Mouse (Mus musculus): ENCODE data around the gene Kank2. TPM values are rescaled to one million over a fixed set of nuclear protein-coding genes. Genes with fewer than 3 reads are reported as not detected.

The Kank2 gene
- 1 to 10 TPM; 8.4 to 9.1 TPM for total RNA-seq (2021)
- long read RNA-seq, experiment 1, full-length matches to known transcripts: 1 of 7 reads
- long read RNA-seq, experiment 1, partial matches to known transcripts: 2 of 7 reads
- long read RNA-seq, experiment 1, other reads (novel, unspliced or antisense): 4 of 7 reads
- long read RNA-seq, experiment 2, full-length matches to known transcripts: 1 of 2 reads
- long read RNA-seq, experiment 2, partial matches to known transcripts: 1 of 2 reads
- long read RNA-seq, experiment 2, other reads (novel, unspliced or antisense): 0 of 2 reads

DNA sequence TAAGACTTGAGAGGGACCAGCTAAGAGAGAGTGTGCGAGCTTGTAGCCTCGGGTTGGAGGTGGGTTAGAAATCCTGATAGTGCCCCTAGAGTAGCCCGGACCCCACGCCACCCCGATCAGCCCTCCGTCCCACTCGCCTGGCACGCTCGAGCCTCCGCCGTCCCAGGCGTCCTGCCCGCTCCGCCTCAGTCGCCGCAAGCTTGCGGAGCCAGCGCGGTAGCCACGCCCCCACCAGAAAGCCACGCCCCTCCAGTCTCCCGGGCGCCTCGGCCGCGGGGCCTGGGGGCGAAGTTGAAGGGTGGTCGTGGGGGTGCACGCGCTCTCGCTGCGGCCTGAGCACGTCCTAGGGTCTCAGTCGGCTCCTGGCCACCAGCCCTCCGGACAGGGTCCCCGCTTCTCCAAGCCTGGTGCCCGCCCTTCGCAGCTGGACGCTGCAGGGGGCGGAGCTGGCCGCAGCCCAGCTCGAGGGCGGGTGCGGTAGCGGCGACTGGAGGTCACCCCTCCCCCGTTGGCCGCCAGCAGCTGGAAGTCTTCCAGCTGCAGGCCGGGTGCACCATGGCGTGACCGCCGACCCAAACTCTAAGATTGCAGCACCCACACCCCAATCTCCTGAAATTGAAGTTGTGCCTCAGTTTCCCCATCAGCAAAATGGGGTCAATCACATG is at the start of gene Kank2:
Gene Kank2 (minus strand): TSS at position 400 of the 665 bp plus-strand sequence.
- DNase-seq (ENCODE audit: low spot score in 2 of 2): peak; percentile 56 to 63

- DNase-seq (ENCODE audit: low spot score in 2 of 2): no peak
Measured at GRCm38 (mm10) chr9:21847926-21848325, 49.4 kb upstream of the Kank2 start.

DNA sequence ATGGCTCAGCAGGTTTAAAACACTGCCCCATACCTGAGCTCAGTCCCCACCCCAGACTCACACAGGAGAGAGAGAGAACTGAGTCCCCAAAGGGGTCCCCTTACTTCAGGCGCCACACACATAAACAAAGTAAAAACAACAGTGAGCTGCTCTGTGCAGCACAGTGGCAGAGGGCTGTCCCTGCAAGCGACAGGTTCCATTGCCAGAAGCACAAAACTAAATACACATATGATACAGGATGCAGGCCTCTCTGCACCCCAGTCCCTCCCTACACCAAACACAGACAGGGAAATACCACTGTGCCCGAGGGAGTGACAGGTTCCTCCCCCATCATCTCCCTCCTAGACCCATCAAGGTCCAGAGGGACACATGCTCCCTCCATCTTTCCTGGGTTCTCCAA is 48.9 kb upstream of the Kank2 start:
- no peak for DNase-seq (ENCODE audit: low spot score in 2 of 2)

DNA sequence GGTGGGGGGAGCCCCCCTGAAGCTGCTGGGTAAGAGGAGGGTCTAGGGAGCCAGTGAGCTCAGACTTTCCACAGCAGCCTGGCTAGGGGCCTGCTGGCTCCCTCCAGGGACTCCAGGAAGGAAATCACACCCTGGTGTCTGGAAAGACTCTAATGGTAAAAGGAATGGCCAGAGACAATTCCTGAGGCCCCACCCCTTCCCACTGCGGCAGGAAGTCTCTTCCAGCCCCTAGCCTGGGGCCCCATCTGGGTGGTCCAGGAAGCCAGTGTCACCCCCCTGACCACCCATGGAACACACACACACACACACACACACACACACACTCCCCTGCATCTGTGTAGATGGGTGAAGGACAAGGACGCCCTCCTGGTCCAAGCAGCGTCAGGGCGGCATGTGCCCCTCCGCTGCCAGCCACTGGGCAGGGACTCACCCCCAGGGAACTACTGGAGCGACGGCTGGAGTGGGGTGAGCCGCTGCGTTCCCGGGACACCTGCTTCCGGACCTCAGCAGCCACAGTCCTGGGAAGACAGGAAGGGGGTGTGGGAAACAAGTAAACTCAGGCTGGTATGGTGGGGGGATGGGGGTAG is 48.3 kb upstream of the Kank2 start:
- DNase-seq (ENCODE audit: low spot score in 2 of 2): no peak

DNA sequence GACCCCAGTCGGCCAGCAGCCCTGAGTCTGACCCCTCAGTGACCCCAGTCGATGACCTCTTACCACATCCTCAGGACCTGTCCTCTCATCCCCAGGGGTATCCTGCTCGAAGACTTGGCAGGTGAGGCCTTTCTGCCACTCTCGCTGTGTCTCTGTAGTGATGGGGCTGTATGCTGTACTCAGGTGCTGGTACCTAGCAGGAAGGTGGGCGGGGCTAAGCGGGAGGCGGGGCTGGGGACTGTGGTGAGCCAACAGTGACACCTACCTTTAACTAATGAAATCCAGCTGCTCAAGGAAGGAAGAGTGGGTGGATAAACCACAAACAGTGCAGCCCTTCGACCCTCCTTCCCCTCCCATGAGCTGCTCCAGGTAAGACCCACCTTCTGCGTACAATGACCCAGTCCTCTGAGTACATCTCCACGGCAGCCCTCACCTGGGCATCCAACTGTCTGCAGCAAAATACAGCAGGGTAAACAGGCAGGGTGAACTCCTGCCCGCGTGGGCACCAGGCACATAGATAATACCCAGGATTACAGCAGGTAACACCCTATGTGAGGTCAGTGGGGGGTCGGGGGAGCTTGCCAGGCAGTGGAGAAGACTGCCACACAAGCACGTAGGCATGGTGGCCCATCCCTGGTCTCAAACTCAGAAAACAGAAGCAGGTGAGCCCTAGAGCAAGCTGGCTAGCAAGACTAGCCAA is 47.0 kb upstream of the Kank2 start:
- no peak for DNase-seq (ENCODE audit: low spot score in 2 of 2)

DNA sequence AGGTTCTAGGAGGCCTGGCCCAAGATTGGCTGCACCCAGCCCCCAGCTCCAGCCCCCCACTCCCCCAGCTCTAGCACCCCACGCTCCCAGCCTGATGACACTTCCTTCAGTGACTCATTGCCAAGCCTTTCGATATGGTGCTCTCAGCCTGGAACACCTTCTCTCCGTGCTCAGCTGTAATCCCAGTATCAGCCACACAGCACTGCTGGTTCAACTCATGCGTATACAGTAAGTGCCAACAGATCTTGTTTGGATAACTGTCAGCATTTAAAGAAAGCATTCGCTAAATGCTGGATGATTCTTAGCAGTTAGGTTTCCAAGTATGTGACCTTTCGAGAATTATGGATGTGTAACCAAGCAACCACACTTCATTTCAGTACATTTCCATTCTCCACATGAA is 44.5 kb upstream of the Kank2 start:
- peak; percentile 16 to 31 for DNase-seq (ENCODE audit: low spot score in 2 of 2)

DNA sequence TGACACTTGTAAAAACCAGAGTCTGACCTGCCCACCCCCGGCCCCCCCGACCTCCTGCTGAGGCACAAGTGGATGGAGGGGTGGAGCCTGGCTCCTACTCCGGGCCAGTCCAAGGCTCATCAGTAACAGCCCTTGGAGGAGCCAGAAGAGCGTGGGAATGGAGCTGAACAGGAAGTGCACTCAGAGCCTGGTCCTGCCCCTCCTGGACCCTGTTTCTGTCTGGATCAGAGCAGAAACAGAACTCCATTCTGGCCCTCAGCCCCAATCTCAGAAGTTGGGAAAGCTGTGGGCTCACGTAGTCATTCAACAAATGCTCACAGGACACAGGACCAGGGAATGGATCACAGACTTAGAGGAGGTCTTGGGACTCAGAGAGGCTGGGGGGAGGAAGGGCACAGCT is 43.8 kb upstream of the Kank2 start:
- DNase-seq (ENCODE audit: low spot score in 2 of 2): no peak

DNA sequence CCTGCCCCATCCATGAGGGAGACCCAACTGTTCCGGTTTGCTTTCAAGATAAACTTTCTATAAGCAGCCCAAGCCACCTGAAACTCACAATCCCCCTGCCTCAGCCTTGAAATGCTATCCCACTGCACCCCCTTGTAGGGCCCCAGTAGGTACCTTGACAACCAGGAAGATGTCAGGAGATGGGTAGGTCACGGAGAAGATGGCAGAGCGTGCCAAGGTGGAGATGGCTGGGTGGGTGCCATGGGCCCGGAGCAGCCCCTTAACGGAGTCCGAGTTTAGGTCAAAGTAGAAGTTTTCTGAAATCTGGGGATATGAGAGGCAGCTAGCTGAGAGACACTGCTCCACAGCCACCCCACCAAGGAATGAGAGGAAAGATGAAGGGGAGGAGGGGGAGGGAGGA is 42.8 kb upstream of the Kank2 start:
- no peak for DNase-seq (ENCODE audit: low spot score in 2 of 2)

DNA sequence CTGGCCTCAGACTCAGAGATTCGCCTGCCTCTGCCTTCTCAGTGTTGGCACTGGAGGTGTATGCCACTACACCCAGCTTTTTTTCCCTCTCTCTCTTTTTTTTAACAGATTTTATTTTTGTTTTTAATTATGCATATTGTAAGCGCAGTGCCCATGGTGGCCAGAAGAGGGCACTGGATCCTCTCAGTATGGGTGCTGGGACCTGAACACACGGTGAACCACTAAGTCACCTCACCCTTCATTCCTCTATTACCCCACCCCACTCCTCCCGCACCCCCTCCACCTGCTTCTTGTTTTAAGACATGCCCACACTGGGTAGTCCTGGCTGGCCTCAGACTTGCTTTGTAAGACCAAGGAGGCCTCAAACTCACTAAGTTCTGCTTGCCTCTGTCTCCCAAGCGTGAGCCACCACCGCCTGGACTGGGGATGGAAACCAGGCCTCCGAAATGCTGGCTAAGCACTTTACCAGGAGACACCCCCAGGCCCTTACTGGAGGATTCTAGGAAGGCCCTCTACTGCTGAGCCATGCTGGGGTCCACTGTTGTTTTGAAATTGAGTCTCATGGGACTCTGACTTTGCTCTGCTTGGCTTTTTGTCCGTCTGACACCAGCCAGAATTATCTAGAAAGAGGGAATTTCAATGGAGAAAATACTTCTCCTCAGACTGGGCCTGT is 41.7 kb upstream of the Kank2 start:
- DNase-seq (ENCODE audit: low spot score in 2 of 2): peak; percentile 29 to 42

DNA sequence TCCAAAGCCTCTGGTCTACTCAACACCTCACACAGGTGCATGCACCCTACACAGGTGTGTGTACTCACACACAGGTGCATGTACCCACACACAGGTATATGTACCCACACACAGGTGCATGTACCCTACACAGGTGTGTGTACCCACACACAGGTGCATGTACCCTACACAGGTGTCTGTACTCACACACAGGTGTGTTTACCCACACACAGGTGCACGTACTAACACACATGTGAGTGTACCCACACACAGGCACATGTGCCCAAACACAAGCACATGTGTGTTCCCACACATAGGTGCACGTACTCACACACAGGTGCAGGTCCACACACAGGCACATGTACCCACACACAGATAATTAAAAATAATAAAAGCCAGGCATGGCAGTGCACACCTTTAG is 39.1 kb upstream of the Kank2 start:
- no peak for DNase-seq (ENCODE audit: low spot score in 2 of 2)

GRCm38 (mm10) chr9:21835258-21835912 is 36.8 kb upstream of the Kank2 start, which contains the start of gene Angptl8:
Gene Angptl8 (plus strand): TSS chr9:21835510.
- DNase-seq (ENCODE audit: low spot score in 2 of 2): no peak

DNA sequence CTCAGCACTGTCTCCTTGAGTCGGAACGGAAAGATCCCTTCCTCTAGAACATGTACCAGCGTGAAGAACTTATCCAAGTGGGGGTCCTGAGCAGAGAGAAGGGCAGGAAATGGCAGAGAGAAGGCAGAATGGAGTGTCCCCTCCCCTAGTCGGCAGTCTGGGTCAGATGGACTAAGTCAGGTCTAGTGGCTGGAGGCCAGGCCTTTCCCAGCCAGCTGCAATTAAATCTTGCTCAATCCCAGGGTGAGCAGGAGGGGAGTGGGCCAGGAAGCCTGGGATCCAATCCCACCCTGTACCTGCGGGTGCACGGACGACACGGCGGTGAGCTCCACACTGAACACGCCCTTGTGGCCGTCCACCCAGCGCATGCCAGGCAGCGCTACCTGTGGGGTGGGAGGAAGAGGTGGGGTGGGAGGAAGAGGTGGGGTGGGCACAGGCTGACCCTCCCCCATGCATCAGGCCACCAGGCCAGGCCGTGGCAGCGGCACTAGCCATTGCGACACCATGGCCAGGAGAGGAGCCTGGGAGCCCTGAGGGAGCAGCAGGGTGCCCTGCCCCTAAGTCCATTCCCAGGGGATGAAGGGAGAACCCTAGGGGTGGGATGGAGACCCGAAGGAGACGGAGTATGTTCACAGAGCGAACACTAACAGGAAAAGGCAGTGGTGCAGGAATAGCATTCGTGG is 33.2 kb upstream of the Kank2 start:
- DNase-seq (ENCODE audit: low spot score in 2 of 2): no peak

DNA sequence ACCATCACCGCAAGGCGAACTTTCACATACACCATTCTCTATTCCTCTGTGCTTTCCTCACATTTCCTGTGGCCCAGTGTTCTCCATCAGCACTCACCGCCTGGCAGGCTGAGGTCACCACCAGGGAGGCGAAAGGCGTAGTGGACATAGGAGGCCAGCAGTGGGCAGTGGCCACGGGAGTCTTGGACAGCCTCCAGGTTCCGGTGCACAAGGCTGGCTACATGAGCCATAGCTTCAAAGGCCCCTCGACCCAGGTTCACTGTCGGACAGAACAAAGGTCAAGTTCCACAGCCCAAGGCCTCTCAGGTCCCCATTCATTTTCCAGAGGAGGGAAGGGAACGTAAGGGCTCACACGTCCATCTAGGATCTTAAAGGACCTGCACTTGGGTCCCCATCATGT is 32.4 kb upstream of the Kank2 start:
- no peak for DNase-seq (ENCODE audit: low spot score in 2 of 2)

- DNase-seq (ENCODE audit: low spot score in 2 of 2): no peak
Measured at GRCm38 (mm10) chr9:21830461-21830850, 31.9 kb upstream of the Kank2 start.

DNA sequence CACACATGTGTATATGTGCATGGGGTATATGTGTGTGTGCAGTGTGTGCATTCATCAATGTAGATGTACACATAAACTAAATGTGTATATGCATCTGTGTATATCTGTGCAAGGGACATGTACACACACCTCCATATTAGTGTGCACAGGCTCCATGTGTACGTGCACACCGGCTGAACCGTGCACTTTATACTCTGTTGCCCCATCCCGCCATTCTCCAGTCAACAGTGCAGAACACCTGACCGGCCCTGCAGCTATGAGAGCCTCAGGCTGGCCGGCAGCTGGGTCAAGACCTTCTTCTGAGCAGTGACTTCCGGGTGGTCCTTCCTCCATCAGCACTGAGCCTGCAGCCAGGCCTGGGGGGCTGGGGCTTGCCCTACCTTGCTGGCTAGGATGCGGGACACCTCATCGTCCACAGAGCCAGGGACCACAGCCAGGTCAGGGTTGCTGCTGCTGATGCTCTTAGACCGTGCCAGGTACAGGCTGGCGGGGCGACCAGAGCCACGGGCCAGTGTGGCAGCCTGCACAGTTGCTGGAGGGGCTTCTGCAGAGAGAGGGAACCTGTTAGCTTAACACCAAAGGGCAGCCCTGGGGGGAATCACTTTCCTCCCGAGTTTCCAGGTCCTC is 31.4 kb upstream of the Kank2 start:
- no peak for DNase-seq (ENCODE audit: low spot score in 2 of 2)

DNA sequence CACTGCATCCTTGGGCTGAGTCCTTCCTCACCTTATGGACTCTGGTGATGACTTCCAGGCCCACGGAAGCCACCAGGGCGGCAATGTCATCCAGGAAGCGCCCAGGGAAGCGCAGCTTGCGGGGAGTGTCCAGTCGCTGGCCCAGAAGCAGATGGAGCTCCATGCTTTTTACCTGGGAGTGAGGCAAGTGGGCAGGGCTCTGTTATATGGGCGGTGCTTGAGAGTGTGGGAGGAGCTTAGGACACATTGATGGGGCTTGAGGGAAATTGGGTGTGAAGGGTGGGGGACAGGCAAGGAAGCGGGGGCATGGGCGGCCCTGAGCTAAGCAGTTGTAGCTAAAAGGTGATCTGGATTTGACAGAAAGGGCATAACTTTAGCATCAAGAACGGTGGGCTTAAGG is 25.8 kb upstream of the Kank2 start:
- DNase-seq (ENCODE audit: low spot score in 2 of 2): no peak

GRCm38 (mm10) chr9:21823957-21824356 is 25.4 kb upstream of the Kank2 start:
- DNase-seq (ENCODE audit: low spot score in 2 of 2): no peak

DNA sequence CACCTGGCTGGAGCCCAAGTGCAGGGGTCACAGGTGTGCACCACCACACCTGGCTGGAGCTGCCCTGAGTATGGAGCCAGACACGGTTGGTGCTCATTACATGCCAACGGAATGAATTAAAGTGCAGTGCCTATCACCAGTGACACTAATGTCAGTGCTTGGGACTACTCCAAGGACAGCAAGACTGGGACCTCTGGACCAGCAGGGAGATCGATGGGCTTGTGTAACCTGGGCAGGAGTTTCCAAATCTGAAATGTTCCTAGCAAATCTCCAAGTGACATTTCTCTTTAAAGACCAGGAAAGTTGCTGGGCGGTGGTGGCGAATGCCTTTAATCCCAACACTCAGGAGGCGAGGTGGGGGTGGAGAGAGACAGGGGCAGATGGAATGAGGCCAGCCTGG is 24.1 kb upstream of the Kank2 start:
- no peak for DNase-seq (ENCODE audit: low spot score in 2 of 2)

DNA sequence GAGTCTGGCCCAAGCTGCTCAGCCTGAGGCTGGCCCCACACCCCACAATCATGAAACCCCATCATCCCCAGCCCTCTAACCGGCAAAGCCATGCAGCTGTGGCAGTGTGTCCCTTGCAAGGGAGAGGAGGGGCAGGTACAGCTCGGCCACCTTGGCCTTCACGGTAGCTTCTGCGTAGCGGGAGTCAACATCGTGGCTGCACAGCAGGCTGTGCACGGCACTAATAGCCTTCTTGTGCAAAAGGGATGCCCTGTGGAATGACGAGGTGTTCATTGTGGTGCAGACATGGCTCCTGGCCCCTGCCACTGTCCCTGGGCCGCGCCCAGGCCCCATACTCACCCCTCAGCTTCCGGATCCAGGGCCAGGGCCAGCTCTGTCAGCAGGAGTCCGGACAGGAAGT is 21.6 kb upstream of the Kank2 start:
- DNase-seq (ENCODE audit: low spot score in 2 of 2): no peak

DNA sequence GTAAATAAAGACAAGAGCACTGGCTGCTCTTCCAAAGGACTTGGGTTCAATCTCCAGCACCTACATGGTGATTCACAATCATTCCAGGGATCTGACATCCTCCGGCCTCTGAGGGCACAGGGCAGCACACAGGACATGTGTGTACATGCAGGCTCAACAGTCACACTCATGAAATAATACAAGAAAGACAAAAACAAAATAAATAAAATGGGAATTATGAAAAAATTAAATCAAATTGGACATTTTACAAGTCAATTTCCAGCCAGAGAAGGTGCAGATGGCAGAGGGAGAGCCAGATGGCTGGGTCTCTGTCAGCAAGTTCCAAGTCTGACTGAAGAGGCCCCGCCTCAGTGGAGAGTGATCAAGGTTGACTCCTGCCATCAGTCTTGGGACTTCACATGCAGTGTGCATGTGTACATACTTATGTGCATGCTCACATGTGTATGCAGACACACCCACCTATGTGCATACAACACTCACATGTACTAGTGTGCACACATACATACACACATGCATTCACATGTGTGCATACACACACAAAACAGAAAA is 20.7 kb upstream of the Kank2 start:
- no peak for DNase-seq (ENCODE audit: low spot score in 2 of 2)
